Mouse (Mus musculus) embryonic fibroblast, embryonic 13.5 days (primary cell): ENCODE measurements around the gene Elf2. TPM values are rescaled to one million over a fixed set of nuclear protein-coding genes. Genes with fewer than 3 reads are reported as not detected.

ENCODE experiments used
- H3K27ac ChIP-seq: 2 replicates; pipeline ENCODE4 v1.5.1; 2012; ENCODE audit warnings: low read length, control low read depth, inconsistent platforms; ENCODE audit not compliant: insufficient read depth
- H3K4me1 ChIP-seq: 2 replicates; pipeline ENCODE4 v1.6.1; 2011; ENCODE audit warnings: low read length; ENCODE audit not compliant: control insufficient read depth, insufficient read depth
- H3K4me3 ChIP-seq: 2 replicates; pipeline ENCODE4 v1.5.1; 2011; ENCODE audit warnings: mild to moderate bottlenecking, control low read depth, low read length; ENCODE audit not compliant: insufficient read depth
- CTCF ChIP-seq: IDR thresholded peaks from 2 replicates; pipeline ENCODE4 v1.5.1; 2011; ENCODE audit warnings: mild to moderate bottlenecking, control low read depth, low read length, moderate library complexity, borderline replicate concordance; ENCODE audit not compliant: insufficient read depth
- POLR2A ChIP-seq: IDR thresholded peaks from 2 replicates; pipeline ENCODE4 v1.6.1; 2011; ENCODE audit warnings: low read depth, mild to moderate bottlenecking, control low read depth, low read length, moderate library complexity
- polyA plus RNA-seq: library from polyadenylated mRNA; stranded (reverse); fragments of >200 nt; gene quantifications from 2 replicates; pipeline ENCODE4 v1.2.4, GENCODE M21; 2011; ENCODE audit warnings: low read depth; ENCODE audit not compliant: missing spikeins, insufficient read length

Gene Elf2
- polyA plus RNA-seq, 1 experiment: 53.4 TPM

DNA sequence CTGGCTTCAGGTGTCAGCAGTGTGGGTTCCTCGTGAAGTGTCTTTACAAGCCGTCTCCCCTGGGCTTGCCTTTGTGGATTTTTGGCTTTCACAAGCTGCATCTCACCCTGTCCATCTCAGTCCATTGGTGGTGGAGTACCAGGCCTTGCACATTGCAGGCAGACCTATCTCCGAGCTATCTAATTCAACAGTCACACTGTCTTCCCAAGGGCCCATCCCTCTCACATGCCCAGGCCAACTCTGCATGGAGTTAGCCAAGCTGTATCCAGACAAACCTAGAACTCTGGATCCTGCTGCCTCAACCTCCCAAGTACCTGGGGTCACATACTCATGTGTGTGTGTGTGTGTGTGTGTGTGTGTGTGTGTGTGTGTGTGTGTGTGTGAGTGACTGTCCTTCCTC lies 100.9 kb downstream of the Elf2 start:
- Histone ChIP-seq H3K4me3 (no peak overlapping the region), H3K4me1 (peaks cover 2% of the 10 kb centered on the region; the same call in 1 of the 2 replicates), H3K27ac (no peak overlapping the region)
- TF ChIP-seq POLR2A: no peak
- TF ChIP-seq CTCF: no peak

- TF ChIP-seq POLR2A (no peak), CTCF (no peak)
- no peak overlapping the region for H3K4me3 ChIP-seq
- peaks cover 6% of the 10 kb centered on the region; the same call in 1 of the 2 replicates for H3K4me1 ChIP-seq
- no peak overlapping the region for H3K27ac ChIP-seq
Measured at GRCm38 (mm10) chr3:51238515-51238914, 101.9 kb downstream of the Elf2 start.

DNA sequence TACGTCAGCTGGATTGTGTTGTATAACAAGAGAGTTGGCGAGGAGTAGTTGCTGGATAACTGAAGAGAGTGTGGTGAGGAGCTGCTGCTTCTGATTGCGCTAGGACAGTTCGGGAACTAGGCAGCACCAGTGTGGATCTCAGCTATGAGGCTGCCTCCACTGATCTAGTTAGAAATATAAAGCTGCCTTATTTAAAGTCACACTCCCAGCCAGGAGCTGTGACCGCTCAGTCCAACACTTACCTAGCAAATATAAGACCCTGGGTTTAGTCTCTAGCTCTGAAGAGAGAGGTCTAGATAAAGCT lies 105.8 kb downstream of the Elf2 start:
- no peak overlapping the region for H3K4me3 ChIP-seq
- no peak for TF ChIP-seq CTCF
- TF ChIP-seq POLR2A: no peak
- H3K4me1 ChIP-seq: peaks cover 14% of the 10 kb centered on the region
- no peak overlapping the region for H3K27ac ChIP-seq

DNA sequence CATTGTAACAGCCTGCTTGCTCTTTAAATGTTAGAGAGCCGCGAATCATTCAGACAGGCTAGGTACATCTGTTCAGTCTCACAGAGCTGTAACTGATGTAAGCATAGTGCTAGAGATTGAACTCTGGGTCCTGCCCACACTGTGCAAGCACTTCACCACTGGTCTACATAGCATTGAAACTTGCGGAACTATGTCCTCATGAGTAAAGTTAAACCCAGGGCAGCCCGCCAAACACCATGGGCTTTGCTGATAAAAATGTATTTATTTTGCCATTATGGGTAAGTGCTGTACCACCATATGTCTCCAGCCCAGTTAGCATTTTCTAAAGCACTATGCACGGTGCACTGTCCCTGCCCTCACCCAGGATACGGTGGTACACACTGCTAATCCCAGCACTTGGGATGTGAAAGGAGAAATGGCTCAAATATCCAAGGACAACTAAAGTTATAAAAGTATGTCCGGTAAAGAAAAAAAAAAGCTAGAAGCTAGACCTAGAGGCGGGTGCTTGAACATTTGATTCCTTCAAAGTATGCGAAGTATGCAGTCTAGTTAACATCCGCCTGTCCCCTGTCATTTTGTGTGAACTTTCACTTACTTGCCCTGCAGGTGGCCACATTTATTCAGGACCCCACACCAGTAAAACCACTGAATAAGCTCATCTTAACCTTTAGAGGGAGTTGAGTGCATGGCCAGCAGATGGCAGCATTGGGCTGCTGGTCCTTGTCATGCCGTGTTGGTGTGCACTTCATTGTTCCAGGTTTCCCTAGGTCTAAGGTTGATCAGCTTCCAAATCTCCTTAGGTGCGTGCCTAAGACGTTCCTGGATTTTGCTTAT lies 106.3 kb downstream of the Elf2 start:
- TF ChIP-seq CTCF: peak; percentile 94
- no peak for TF ChIP-seq POLR2A
- H3K27ac ChIP-seq: 0 out of 2 replicates have a peak overlapping the region, but pooled peaks have one; percentile 23

DNA sequence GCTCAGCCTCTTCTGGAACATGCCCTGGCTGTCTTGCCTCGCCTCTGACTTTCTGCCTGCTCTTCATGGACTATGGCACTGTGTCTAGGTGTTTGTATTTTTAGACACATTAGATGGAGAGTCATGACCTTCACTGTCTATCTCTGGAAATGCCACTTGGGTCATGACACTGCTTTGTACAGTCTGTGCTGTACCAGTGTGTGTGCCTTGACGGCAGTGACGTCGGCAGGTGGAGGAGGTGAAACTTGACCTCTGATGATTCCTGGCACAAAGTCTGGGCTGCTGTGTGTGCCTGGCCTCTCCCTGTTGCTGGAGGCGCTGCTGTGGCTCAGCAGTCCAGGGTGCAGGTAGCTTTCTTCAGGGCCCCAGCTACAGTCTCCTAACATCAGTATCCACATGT lies 107.0 kb downstream of the Elf2 start:
- no peak overlapping the region for H3K4me3 ChIP-seq
- H3K27ac ChIP-seq: 0 out of 2 replicates have a peak overlapping the region, but pooled peaks have one; percentile 23
- H3K4me1 ChIP-seq: peaks cover 14% of the 10 kb centered on the region
- no peak for TF ChIP-seq POLR2A
- TF ChIP-seq CTCF: no peak

More for the DNA sequence above, 106.3 kb downstream of the Elf2 start:
- Histone ChIP-seq H3K4me1 (peaks cover 14% of the 10 kb centered on the region), H3K4me3 (no peak overlapping the region)

- peaks cover 14% of the 10 kb centered on the region for H3K4me1 ChIP-seq
- H3K27ac ChIP-seq: no peak overlapping the region
- no peak overlapping the region for H3K4me3 ChIP-seq
- TF ChIP-seq CTCF (no peak), POLR2A (no peak)
Measured at GRCm38 (mm10) chr3:51232205-51232910, 108.1 kb downstream of the Elf2 start.

- Histone ChIP-seq H3K4me1 (peaks cover 14% of the 10 kb centered on the region), H3K4me3 (no peak overlapping the region), H3K27ac (no peak overlapping the region)
- no peak for TF ChIP-seq CTCF
- no peak for TF ChIP-seq POLR2A
Measured at GRCm38 (mm10) chr3:51231499-51231898, 109.0 kb downstream of the Elf2 start.

GRCm38 (mm10) chr3:51230886-51231285 lies 109.6 kb downstream of the Elf2 start:
- H3K4me1 ChIP-seq: peaks cover 14% of the 10 kb centered on the region
- H3K27ac ChIP-seq: no peak overlapping the region
- no peak for TF ChIP-seq POLR2A
- no peak for TF ChIP-seq CTCF
- no peak overlapping the region for H3K4me3 ChIP-seq

DNA sequence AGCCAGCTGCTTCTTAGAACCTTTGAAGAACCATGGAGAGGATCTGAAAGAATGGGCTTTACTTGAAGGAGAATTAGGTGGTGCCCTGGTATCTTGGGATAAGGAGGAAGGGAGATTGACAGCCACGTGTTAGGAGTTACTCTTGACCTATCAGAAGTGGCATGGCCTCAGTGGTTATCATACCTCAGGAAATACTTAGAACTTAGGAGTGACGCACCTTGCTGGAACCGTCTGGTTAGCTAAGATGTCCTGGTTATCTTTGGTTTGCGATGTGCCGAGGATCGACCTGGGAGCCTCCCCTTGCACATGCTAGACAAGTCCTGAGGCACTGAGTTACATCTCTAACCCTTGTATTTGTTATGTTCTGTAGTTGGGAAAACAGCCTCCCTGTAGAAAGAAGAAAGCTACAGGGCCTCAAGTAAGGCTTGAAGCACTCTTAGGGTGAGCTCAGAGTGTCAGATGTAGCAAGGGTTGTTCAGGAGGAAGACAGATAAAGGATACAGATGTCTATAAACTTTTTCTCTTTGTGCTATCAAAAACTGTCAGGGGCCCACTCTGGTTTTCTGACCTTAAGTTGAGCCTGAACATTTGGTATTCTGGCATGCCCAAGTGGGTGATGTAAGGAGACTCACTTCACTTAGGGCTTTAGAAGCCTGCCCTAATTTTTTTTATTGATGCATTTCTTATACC lies 110.2 kb downstream of the Elf2 start:
- Histone ChIP-seq H3K27ac (no peak overlapping the region), H3K4me1 (peaks cover 14% of the 10 kb centered on the region), H3K4me3 (no peak overlapping the region)
- TF ChIP-seq POLR2A (no peak), CTCF (no peak)

- Histone ChIP-seq H3K4me3 (no peak overlapping the region), H3K4me1 (peaks cover 11% of the 10 kb centered on the region), H3K27ac (no peak overlapping the region)
- TF ChIP-seq CTCF (no peak), POLR2A (no peak)
Measured at GRCm38 (mm10) chr3:51229226-51229625, 111.2 kb downstream of the Elf2 start.
